Mouse (Mus musculus): Measurements from ENCODE around the gene Rad1.

GRCm38 (mm10) chr15:10468761-10469160, 17.1 kb upstream of the Rad1 start:
- no peak for TF ChIP-seq CTCF (IDR thresholded peaks at IDR 0.05; ENCODE audit: low read depth, low read length)
- no peak for TF ChIP-seq GATA1 (IDR thresholded peaks at IDR 0.05; ENCODE audit: borderline replicate concordance, low read length)
- TF ChIP-seq GATA2 (IDR thresholded peaks at IDR 0.05; ENCODE audit: borderline replicate concordance, low read depth, low read length) = no peak
- TF ChIP-seq TAL1 (conservative IDR thresholded peaks at IDR 0.05; ENCODE audit: low read depth, low read length) = no peak
- TF ChIP-seq POLR2AphosphoS5 (IDR thresholded peaks at IDR 0.05; ENCODE audit: insufficient replicate concordance, low read depth, low read length) = no peak

All from G1E (cell line).